Mouse (Mus musculus) hematopoietic stem cell, adult 5-6 weeks (primary cell): ENCODE results near the gene Apip. TPM values are rescaled to one million over a fixed set of nuclear protein-coding genes. Genes with fewer than 3 reads are reported as not detected.

Source experiments
- ATAC-seq, 2 experiments: fragments of 125-278 bp in 1 of 2; replicated peaks in 1 of 2; 2 replicates each; pipeline ENCODE4 v1.8.0; 2016 to 2017; ENCODE audit warnings: inconsistent platforms in 2 of 2, mild to moderate bottlenecking in 2 of 2, moderate number of reproducible peaks in 2 of 2, low read depth in 1 of 2, moderate TSS enrichment in 1 of 2; ENCODE audit not compliant: low FRiP score in 2 of 2, poor library complexity in 2 of 2, severe bottlenecking in 2 of 2, insufficient read depth in 1 of 2, low TSS enrichment in 1 of 2
- total RNA-seq: library from RNA; stranded (forward); fragments of 172-1452, 232-1000 nt; gene quantifications from 2 replicates; pipeline ENCODE4 v1.2.3, GENCODE M21; 2017

Gene Apip
- total RNA-seq, 1 experiment from 2014 or later: 21.6 TPM

DNA sequence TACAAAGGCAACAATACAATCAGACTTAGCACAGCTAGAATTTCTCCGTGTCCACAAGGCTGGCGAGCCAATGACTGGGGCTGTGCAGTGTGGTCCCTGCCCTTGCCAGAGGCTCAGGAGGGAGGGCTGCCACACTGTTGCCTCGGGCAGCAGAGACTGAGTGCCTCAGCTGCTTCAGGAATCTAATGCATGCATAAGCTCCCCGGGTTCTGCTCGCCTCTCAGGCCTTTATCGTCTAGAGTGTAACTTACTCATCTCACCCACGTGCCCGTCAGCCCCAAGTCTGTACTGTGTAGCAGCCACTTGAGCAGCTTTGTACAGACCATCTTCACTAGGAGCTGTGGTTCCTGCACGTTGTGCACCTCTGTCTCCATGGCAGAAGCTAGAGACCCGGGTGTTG lies 12.2 kb downstream of the Apip start:
- ATAC-seq: no peak

DNA sequence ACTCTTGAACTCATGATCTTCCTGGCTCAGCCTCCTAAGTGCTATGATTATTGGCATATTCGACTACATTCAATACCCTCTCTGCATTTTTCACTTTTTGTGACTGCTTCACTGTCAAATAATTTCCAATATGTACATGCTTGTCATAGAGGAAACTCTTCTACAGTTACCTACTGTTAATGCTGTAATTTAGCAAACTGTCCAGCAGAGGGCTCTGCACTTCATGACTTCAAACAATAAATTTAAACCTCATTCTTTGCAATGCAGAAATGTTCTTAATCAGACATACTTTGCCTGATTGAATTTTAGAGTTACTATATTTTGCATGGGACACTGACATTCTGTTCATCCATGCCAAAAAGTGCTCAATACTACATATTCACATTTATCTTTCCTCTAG lies 13.0 kb downstream of the Apip start:
- no peak; a peak in 1 of 4 replicates for ATAC-seq

DNA sequence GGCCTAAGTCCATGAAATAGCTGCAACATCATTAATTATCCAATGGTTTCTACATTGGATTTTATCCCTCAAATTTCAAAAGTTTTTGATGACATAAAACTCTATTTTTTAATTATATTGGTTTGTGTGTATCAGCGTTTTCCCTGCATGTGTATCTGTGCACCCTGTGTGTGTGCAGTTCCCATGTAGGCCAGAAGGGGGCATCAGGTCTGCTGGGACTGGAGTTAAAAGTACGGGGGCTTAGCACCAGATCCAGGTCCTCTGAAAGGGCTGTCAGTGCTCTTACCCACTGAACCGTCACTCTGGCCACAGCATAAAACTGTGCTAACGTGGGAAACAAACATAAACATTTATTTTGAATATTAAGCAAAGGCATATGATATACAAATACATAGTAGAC lies 14.6 kb downstream of the Apip start:
- no peak for ATAC-seq

DNA sequence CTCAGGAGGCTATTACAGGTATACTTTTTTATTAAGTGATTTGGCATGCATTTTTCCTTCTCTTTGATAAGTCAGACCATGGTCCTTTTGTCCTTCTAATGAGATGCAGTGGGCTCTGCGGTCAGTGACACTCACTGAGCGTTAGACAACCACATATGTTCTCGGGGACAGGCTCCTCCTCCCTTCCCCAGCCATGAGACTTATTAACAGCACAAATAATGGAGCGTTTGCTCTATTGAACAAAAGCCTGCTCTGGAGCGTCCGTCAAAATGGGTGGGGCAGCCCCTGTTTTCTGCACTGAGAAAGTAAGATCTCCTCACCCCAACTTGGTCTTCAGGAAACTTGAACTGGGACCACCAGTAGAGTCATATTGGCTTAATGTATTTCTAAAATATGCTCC lies 16.0 kb downstream of the Apip start:
- no peak for ATAC-seq

DNA sequence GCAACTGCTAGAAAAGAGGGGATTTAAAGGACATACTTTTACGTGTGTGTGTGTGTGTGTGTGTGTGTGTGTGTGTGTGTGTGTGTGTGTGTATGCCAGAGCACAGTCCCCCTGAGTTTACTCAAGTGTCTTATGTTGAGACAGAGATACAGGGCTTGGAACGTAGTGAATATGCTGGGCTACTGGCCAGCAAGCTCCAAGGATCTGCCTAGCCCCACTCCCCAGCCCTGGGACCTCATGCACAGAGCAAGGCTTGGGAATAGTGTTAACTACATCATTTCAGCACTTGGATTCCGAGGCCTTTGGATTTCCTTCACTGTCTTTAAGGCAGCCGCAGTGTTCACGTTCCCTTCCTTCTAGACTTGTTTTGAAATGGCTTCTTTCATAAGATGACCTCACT lies 29.1 kb downstream of the Apip start:
- ATAC-seq: no peak

DNA sequence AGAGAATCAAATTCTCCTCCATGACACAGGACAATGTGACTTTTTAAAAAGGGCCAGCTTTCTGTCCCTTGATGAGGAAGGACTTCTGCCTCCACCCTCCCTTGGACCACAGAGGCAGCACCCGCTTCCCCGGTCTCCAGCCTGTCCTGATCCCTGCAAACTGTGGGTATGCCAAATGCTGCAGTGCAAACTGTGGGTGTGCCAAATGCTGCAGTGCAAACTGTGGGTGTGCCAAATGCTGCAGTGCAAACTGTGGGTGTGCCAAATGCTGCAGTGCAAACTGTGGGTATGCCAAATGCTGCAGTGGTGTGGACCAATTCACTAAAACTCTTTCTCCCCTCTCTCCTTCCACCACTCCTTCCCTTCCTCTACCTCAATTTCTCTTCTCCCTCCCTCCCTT lies 32.7 kb downstream of the Apip start:
- no peak for ATAC-seq

DNA sequence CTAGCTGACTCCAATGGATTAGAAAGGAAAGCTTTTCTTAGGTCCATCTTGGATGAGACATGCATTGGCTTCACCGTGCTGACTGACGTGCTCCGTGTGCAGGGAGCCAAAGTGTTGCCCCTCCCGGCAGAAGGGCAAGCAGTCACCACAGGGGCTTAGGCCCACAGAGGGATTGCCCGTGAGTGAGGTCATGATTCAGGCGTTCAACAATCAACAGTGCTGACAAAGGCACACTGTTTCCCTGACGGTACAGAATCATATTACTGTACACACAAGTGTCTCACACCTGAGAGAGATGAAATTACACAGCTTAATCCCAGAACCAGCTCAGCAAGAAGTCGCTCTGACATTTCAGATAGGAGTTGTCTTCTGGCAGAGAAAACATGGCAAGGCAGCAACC lies 38.2 kb downstream of the Apip start:
- ATAC-seq: no peak

DNA sequence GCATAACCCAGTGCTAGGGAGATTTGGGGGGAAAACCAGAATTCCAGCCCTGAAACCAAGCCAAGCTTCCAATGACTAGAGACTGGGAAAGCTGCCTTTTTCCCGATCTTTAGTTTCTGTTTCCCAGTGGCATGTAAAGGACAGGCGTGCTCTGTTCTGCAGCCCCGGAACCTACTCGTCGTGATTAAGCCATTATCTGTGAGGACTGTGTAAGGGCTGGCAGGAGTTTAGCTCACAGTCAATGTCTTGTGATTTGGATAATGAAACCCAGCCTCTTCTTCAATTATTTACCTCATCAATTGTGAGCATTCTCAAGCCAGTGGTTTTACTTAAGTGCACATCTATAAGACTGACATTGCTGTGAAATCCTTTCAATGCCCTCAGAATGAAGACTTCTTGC lies 43.7 kb downstream of the Apip start:
- ATAC-seq: no peak

DNA sequence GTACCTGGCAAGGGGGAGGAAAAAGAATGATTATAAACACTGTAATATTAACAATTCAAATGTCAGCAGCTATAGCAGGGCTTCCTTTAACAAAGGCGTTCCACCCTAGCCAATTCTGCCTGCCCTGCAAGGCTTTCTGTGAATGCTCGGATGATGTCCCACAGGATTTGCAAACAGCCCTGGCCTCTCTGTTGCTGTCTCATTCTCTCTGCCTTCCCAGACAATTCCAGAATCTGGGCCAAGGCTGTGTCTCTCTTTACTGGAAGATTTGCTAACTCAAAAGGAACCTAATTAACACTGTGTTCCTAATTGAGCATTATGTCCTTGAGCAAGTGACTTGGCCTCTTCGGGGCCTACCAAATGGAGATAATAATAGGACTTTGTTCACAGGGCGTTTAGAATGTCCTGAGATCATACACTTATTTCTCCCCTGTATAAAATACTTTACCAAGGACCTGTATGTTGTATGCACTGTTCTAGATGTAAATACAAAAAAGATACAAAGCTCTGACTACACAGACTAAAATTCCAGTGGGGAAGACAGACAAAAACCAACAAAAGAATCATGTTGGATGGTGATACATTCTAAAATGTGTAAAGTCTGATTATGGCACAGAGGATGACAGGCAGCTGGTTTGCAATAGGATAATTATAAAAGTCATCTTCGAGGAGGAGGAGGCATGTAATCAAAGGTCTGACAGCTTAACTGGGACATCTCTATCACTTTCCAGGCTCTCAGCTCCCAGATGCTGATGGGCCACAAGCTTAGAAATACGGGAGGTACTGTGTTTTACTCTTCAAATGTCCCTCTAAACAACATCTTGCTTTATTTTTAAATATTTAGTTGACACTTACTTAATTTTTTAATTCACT lies 45.1 kb downstream of the Apip start:
- ATAC-seq: no peak

DNA sequence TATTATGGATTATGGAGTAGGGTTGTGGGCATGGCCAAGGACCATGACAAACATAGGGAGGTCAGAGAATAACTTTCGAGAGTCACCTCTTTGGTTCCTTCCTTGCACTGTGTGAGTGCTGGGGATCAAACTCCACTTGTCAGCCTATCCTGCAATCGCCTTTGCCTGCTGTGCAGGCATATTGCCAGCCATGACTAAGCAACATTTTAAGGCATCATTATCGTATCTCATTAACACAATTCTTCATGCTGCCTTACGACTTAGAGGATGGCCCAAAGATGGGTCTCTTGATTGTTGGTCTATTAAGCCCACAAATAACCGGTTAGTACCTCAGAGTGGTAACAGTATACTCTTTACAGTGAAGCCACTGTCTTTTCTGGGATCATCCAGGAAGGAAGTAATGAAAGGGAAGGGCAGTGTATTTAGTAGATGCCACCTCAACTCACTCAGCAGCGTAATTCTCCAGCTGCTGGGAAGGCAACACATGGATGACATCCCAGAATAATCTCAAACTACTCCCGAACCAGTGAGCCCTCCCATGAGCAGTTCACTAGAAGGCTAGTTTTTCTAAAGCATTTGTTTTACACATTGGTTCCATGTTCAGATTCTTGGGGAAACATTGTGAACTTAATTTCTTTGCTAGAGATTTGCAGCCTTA lies 45.9 kb downstream of the Apip start:
- ATAC-seq: no peak

DNA sequence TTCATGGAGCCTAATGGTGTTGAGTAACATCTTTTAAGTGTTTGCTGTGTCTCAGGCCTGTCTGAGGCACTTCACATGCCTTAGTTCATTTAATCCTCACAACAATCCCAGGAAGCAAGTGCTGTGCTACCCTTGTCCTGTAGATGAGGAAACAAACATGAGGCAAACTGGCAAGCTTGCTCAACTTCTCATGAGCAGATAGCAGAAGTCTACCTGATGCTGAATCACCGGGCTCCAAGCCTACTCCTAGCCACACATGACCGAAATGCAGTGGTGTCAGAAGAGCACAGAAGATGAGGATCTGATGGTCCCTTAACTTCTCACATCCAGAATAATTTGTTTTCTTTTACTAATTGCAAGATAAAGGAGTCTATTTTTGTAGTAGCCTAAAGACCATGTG lies 56.2 kb downstream of the Apip start:
- peak in 1 of 2 experiments; percentile 39; a peak in 1 of 4 replicates for ATAC-seq

DNA sequence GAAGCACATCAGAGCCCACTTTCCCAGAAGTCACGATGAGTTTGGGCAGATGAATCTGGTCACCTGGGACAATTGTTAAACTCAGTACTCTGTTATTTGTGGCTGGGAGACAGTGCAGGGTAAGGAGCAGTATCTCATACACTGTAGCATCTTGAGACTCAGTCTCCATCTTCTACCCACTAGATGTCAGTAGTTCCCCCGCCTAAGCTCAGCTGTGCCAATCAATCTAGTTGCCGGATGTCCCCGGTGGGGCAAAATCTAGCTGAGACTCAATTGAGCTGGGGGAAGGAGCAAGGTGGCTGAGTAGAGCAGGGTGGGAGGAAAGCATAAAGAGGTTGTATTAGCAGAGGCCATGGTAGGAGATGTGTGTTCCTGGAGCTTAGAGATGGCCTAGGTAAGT lies 57.7 kb downstream of the Apip start:
- ATAC-seq: peak; percentile 53 to 69

DNA sequence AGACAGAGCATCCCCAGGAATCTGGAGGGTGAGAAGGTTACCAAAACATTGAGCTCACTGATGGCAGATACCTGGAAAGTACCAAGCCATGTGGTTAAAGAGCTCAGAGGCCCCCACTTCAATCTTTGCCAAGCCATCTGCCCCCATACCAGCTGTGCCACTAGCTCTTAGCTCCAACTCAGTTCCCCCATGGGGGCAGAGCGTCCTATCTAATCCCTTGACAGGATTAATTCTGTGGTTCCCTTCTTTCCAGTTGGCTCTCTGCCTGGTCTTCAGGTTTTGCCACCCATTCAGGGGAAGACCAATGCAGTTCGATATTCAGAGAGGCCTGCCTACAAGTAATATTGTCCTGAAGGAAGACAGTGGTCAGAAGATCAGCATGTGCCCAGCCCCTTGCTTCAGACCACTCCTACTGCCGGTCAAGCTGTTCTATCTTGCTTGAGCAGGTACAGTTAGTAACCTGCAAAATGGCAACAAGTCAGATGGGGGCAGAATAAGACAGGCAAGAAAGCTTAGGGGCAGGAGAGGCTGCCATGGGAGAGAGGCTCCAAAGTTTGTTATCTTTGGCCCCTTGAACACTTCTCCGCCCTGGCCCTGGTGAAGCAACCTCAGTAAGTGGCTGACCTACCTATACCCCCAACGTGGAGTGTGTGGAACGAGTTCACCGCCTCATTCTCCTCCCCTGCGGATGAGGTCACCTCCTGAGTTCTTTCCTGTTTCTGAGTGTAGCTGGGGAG lies 65.2 kb downstream of the Apip start:
- peak in 1 of 2 experiments; percentile 29; a peak in 3 of 4 replicates for ATAC-seq

Other genes with a start within 250 kb of the Apip start
- gene Cd44, start 172.0 kb upstream of the Apip start, total RNA-seq: 169 and 180 TPM in 2 replicates
- 24.5 and 33.7 TPM in 2 replicates for gene Pdhx, start 162 bp upstream of the Apip start, total RNA-seq
- 0.65 TPM in 1 of 2 replicates, not detected in the other for gene Ehf, start 229.6 kb downstream of the Apip start, total RNA-seq